Mouse (Mus musculus): ENCODE measurements around the gene Itga6. TPM values are rescaled to one million over a fixed set of nuclear protein-coding genes. Genes with fewer than 3 reads are reported as not detected.

Itga6 gene
- total RNA-seq (2014; rRNA removed) (37.5 and 52.3 TPM in 2 replicates), polyA plus RNA-seq (2015; fragmentation: Nextera tagmentation; extraction: Ambion mirVana) (11.7 and 16.8 TPM in 2 replicates)

GRCm38 (mm10) chr2:71745610-71746374 lies at the start of gene Itga6:
Itga6 (plus strand) TSS chr2:71745616.
- H3K9ac ChIP-seq: no peak within 1 kb of the TSS
- TF ChIP-seq CTCF (IDR thresholded peaks at IDR 0.05; ENCODE audit: low read depth): no peak
- 73% methylated on average over 6 of the region's 6 CpGs for WGBS

DNA sequence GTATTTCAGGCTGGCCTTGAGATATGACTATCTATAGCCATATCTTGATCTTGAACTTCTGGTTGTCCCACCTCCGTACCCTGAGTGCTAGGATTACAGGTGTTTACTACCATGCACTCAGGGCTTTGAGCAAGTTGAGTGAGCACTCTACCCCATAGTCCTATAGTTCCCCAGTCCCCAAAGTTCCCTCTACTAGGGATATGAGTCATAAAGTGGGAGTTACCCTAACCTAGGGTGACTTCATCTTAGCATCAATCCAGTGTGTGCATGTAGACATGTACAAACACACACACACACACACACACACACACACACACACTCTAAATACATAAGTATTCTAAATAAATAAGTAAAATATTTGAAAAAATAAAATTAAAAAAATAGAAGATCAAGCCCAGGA lies 48.6 kb upstream of the Itga6 start:
- ATAC-seq (no peak), DNase-seq (no peak)
- H3K36me3 ChIP-seq (ENCODE audit: insufficient read depth): no peaks in the 10 kb centered on the region
- no peaks in the 10 kb centered on the region for H3K4me1 ChIP-seq (ENCODE audit: insufficient read depth)
- H3K27me3 ChIP-seq (ENCODE audit: insufficient read depth, low read length): no peaks in the 10 kb centered on the region
- no peak overlapping the region for H3K4me2 ChIP-seq (ENCODE audit: low read depth)
- no peak overlapping the region for H3K4me3 ChIP-seq (ENCODE audit: low read depth, low read length)
- no peak overlapping the region for H3K9ac ChIP-seq
- no peak for TF ChIP-seq CTCF (IDR thresholded peaks at IDR 0.05; ENCODE audit: low read depth)
- H3K27ac ChIP-seq (ENCODE audit: low read depth, low read length): no peak overlapping the region
- WGBS: 97% methylated on average over 1 of the region's 1 CpGs
- H3K9me3 ChIP-seq (ENCODE audit: low read length): no peaks in the 10 kb centered on the region

More at GRCm38 (mm10) chr2:71745610-71746374, at the start of gene Itga6:
- Histone ChIP-seq H3K9me3 (ENCODE audit: low read length) (no peaks in the 10 kb centered on the region), H3K4me3 (ENCODE audit: low read depth, low read length) (no peak within 1 kb of the TSS), H3K4me2 (ENCODE audit: low read depth) (no peak within 1 kb of the TSS), H3K36me3 (ENCODE audit: insufficient read depth) (no peaks in the 10 kb centered on the region), H3K4me1 (ENCODE audit: insufficient read depth) (0 out of 2 replicates have a peak, but pooled peaks cover 10% of the 10 kb centered on the region), H3K27ac (ENCODE audit: low read depth, low read length) (no peak within 1 kb of the TSS), H3K27me3 (ENCODE audit: insufficient read depth, low read length) (no peaks in the 10 kb centered on the region)
- DNase-seq: no peak
- no peak for ATAC-seq

GRCm38 (mm10) chr2:71697408-71698336 lies 47.7 kb upstream of the Itga6 start:
- H3K9me3 ChIP-seq (ENCODE audit: low read length): no peaks in the 10 kb centered on the region
- H3K9ac ChIP-seq: no peak overlapping the region
- WGBS: 59% methylated on average over 8 of the region's 8 CpGs
- TF ChIP-seq CTCF (IDR thresholded peaks at IDR 0.05; ENCODE audit: low read depth): no peak
- H3K4me2 ChIP-seq (ENCODE audit: low read depth): no peak overlapping the region
- no peak for ATAC-seq
- no peak overlapping the region for H3K4me3 ChIP-seq (ENCODE audit: low read depth, low read length)
- H3K4me1 ChIP-seq (ENCODE audit: insufficient read depth): no peaks in the 10 kb centered on the region
- H3K27ac ChIP-seq (ENCODE audit: low read depth, low read length): no peak overlapping the region
- no peaks in the 10 kb centered on the region for H3K27me3 ChIP-seq (ENCODE audit: insufficient read depth, low read length)
- no peak for DNase-seq
- no peaks in the 10 kb centered on the region for H3K36me3 ChIP-seq (ENCODE audit: insufficient read depth)

- no peaks in the 10 kb centered on the region for H3K4me1 ChIP-seq (ENCODE audit: insufficient read depth)
- 86% methylated on average over 6 of the region's 6 CpGs for WGBS
- ATAC-seq (no peak), DNase-seq (no peak)
- H3K9me3 ChIP-seq (ENCODE audit: low read length): no peaks in the 10 kb centered on the region
- H3K27ac ChIP-seq (ENCODE audit: low read depth, low read length): no peak overlapping the region
- H3K4me3 ChIP-seq (ENCODE audit: low read depth, low read length): no peak overlapping the region
- no peak overlapping the region for H3K4me2 ChIP-seq (ENCODE audit: low read depth)
- TF ChIP-seq CTCF (IDR thresholded peaks at IDR 0.05; ENCODE audit: low read depth): no peak
- H3K36me3 ChIP-seq (ENCODE audit: insufficient read depth): no peaks in the 10 kb centered on the region
- no peaks in the 10 kb centered on the region for H3K27me3 ChIP-seq (ENCODE audit: insufficient read depth, low read length)
- H3K9ac ChIP-seq: no peak overlapping the region
Measured at GRCm38 (mm10) chr2:71698366-71698765, 47.0 kb upstream of the Itga6 start.

DNA sequence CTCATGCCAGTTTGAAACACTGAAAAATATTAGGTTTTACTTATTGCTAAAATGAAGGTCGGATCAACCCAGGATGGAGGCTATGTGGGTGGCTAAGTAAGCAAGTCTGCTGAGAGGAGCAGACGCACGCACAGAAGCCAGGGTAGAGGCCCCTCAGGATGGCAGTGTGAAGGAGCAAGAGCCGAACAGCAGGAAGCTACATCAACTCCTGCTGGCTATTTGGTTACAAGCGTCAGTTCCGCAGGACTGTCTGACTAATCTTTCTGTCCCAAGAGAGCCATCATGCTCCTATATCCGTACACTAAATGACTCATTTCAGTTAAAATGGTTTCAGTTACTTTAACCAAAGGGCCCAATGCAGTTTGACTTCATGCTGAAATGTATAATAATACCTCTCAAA lies 46.5 kb upstream of the Itga6 start:
- Histone ChIP-seq H3K9ac (no peak overlapping the region), H3K4me2 (ENCODE audit: low read depth) (no peak overlapping the region), H3K36me3 (ENCODE audit: insufficient read depth) (no peaks in the 10 kb centered on the region), H3K4me1 (ENCODE audit: insufficient read depth) (no peaks in the 10 kb centered on the region), H3K9me3 (ENCODE audit: low read length) (no peaks in the 10 kb centered on the region), H3K4me3 (ENCODE audit: low read depth, low read length) (no peak overlapping the region), H3K27me3 (ENCODE audit: insufficient read depth, low read length) (no peaks in the 10 kb centered on the region), H3K27ac (ENCODE audit: low read depth, low read length) (no peak overlapping the region)
- WGBS: 54% methylated on average over 7 of the region's 7 CpGs
- DNase-seq (no peak), ATAC-seq (no peak)
- no peak for TF ChIP-seq CTCF (IDR thresholded peaks at IDR 0.05; ENCODE audit: low read depth)

DNA sequence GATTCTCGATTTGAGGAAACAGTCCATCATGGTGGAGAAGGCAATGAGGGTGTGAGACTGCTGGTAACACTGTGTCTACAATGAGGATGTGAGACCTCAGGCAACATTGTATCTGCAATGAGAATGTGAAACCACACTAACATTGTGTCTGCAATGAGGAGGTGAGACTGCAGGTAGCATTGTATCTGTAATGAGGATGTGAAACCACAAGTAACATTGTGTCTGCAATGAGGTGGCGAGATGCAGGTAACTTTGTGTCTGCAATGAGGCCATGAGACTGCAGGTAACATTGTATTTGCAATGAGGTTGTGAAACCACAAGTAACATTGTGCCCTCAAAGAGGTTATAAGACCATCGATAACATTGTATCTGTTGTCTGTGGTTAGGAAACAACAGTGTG lies 44.1 kb upstream of the Itga6 start:
- 95% methylated on average over 3 of the region's 3 CpGs for WGBS
- no peak for DNase-seq
- Histone ChIP-seq H3K27ac (ENCODE audit: low read depth, low read length) (no peak overlapping the region), H3K9ac (no peak overlapping the region), H3K4me1 (ENCODE audit: insufficient read depth) (no peaks in the 10 kb centered on the region), H3K9me3 (ENCODE audit: low read length) (no peaks in the 10 kb centered on the region), H3K4me3 (ENCODE audit: low read depth, low read length) (no peak overlapping the region), H3K36me3 (ENCODE audit: insufficient read depth) (no peaks in the 10 kb centered on the region), H3K4me2 (ENCODE audit: low read depth) (no peak overlapping the region), H3K27me3 (ENCODE audit: insufficient read depth, low read length) (no peaks in the 10 kb centered on the region)
- TF ChIP-seq CTCF (IDR thresholded peaks at IDR 0.05; ENCODE audit: low read depth): no peak
- ATAC-seq: no peak

DNA sequence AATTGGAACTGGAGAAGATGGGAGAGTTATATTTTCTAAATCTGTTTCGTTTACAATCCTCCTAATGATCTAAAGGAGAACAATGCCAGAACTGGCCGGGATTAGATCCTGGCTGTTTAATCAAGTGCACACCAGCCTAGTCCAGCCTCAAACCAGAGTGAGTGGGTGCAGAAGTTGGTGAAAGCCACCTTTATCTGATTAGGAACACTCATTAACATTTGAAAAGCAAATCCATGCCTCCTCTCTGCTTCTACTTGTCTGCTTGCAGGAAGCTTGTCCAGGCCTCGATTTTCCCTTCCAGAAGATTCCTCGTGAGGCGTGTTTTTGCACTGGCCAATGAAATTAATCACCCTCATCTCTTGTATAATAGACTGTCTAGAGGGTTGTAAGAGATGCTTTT lies 41.1 kb upstream of the Itga6 start:
- no peak for TF ChIP-seq CTCF (IDR thresholded peaks at IDR 0.05; ENCODE audit: low read depth)
- no peak overlapping the region for H3K9ac ChIP-seq
- no peak overlapping the region for H3K4me3 ChIP-seq (ENCODE audit: low read depth, low read length)
- no peak for ATAC-seq
- no peak overlapping the region for H3K4me2 ChIP-seq (ENCODE audit: low read depth)
- H3K36me3 ChIP-seq (ENCODE audit: insufficient read depth): no peaks in the 10 kb centered on the region
- no peak for DNase-seq
- no peaks in the 10 kb centered on the region for H3K4me1 ChIP-seq (ENCODE audit: insufficient read depth)
- H3K9me3 ChIP-seq (ENCODE audit: low read length): no peaks in the 10 kb centered on the region
- H3K27ac ChIP-seq (ENCODE audit: low read depth, low read length): no peak overlapping the region
- no peaks in the 10 kb centered on the region for H3K27me3 ChIP-seq (ENCODE audit: insufficient read depth, low read length)
- WGBS: 21% methylated on average over 5 of the region's 5 CpGs
